Mouse (Mus musculus) liver, embryonic 14.5 days (tissue): ENCODE data around the gene 1700001C19Rik.

Source experiments
- CTCF ChIP-seq: IDR thresholded peaks from 2 replicates; pipeline ENCODE4 v1.5.1; 2016; ENCODE audit warnings: antibody characterized with exemption, low read depth, control low read depth
- EP300 ChIP-seq: IDR thresholded peaks from 2 replicates; pipeline ENCODE4 v1.6.1; 2016; ENCODE audit warnings: antibody characterized with exemption, low read depth

DNA sequence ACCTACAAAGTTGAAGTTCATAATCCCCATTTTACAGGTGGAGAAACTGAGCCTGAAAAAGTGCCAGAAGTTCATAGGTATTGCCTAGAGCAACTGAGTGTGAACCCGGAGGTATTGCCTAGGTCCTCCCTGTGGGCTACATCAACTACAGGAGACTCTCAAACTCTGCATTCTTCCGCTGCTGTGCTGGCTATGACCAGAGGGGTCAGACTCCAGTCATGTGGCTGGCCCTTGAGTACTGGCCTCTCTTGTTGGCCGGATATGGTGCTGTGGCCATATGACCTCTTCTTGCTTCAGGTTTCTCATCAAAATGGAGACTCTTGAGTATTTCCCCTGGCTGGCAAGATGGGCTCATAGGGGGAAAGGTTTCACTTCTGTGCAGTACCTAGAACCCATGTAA lies 5.1 kb upstream of the 1700001C19Rik start:
- TF ChIP-seq CTCF (0 out of 2 replicates have a peak, but pooled peaks have one; percentile 4), EP300 (no peak)
